Mouse (Mus musculus): ENCODE measurements around the gene Pcgf1. TPM values are rescaled to one million over a fixed set of nuclear protein-coding genes. Genes with fewer than 3 reads are reported as not detected.

The Pcgf1 gene
- total RNA-seq, 2 experiments from 2014 or later: 18.8 to 22.2 TPM

GRCm38 (mm10) chr6:83058725-83059124, 18.9 kb upstream of the Pcgf1 start:
- DNase-seq (ENCODE audit: low spot score in 2 of 2): no peak

- DNase-seq (ENCODE audit: low spot score in 2 of 2): no peak
Observed at GRCm38 (mm10) chr6:83065995-83066394, 11.7 kb upstream of the Pcgf1 start.

GRCm38 (mm10) chr6:83066441-83066840, 11.2 kb upstream of the Pcgf1 start:
- DNase-seq (ENCODE audit: low spot score in 2 of 2): no peak

GRCm38 (mm10) chr6:83068221-83068620, 9.4 kb upstream of the Pcgf1 start:
- DNase-seq (ENCODE audit: low spot score in 2 of 2): no peak

- peak in 1 of 2 experiments; percentile 12 for DNase-seq (ENCODE audit: low spot score in 2 of 2)
Observed at GRCm38 (mm10) chr6:83068706-83069487, 8.8 kb upstream of the Pcgf1 start.

GRCm38 (mm10) chr6:83069488-83070246, 8.0 kb upstream of the Pcgf1 start:
- DNase-seq (ENCODE audit: low spot score in 2 of 2): no peak

GRCm38 (mm10) chr6:83070247-83070310, 7.6 kb upstream of the Pcgf1 start, which contains the start of gene Tlx2:
Tlx2 (minus strand) TSS chr6:83070293.
- DNase-seq (ENCODE audit: low spot score in 2 of 2): no peak

- peak; percentile 56 to 65 for DNase-seq (ENCODE audit: low spot score in 2 of 2)
Observed at GRCm38 (mm10) chr6:83070311-83071219, 7.1 kb upstream of the Pcgf1 start.

GRCm38 (mm10) chr6:83071220-83071619, 6.4 kb upstream of the Pcgf1 start:
- no peak for DNase-seq (ENCODE audit: low spot score in 2 of 2)

- DNase-seq (ENCODE audit: low spot score in 2 of 2): no peak
Observed at GRCm38 (mm10) chr6:83074979-83075378, 2.7 kb upstream of the Pcgf1 start.

GRCm38 (mm10) chr6:83078324-83078858, 722 bp downstream of the Pcgf1 start:
- DNase-seq (ENCODE audit: low spot score in 2 of 2): peak; percentile 100

GRCm38 (mm10) chr6:83080210-83080609, 2.5 kb downstream of the Pcgf1 start:
- no peak for DNase-seq (ENCODE audit: low spot score in 2 of 2)

GRCm38 (mm10) chr6:83083497-83083896, 5.8 kb downstream of the Pcgf1 start:
- no peak for DNase-seq (ENCODE audit: low spot score in 2 of 2)

GRCm38 (mm10) chr6:83084477-83084876, 6.8 kb downstream of the Pcgf1 start:
- DNase-seq (ENCODE audit: low spot score in 2 of 2): no peak

- DNase-seq (ENCODE audit: low spot score in 2 of 2): no peak
Observed at GRCm38 (mm10) chr6:83086121-83087035, 8.7 kb downstream of the Pcgf1 start, which contains the start of gene Lbx2. Lbx2 (plus strand) TSS chr6:83086367.

GRCm38 (mm10) chr6:83087205-83087925, 9.7 kb downstream of the Pcgf1 start:
- no peak for DNase-seq (ENCODE audit: low spot score in 2 of 2)

GRCm38 (mm10) chr6:83087926-83088260, 10.2 kb downstream of the Pcgf1 start:
- DNase-seq (ENCODE audit: low spot score in 2 of 2): no peak

- DNase-seq (ENCODE audit: low spot score in 2 of 2): no peak
Observed at GRCm38 (mm10) chr6:83092416-83093127, 14.9 kb downstream of the Pcgf1 start.

GRCm38 (mm10) chr6:83095968-83096367, 18.3 kb downstream of the Pcgf1 start:
- no peak for DNase-seq (ENCODE audit: low spot score in 2 of 2)
